Mouse (Mus musculus) spleen, adult 2 months (tissue): ENCODE measurements at regions not wholly inside any gene's neighbourhood (a gene's known extent, or its start where the extent isn't known, plus 50 kb on each side); places are given as distances from the start of the nearest gene placed in this dataset.

Source experiments
- DNase-seq, 2 experiments: peaks; one replicate each; pipeline versions ENCODE4 v3.0.0 to v3.0.0-alpha.2; 2012 to 2021; ENCODE audit warnings: low spot score in 2 of 2, low read depth in 1 of 2
- H3K27ac ChIP-seq: fragments of 200-500 bp; 2 replicates; pipeline ENCODE4 v1.5.1; 2012; ENCODE audit warnings: low read length, inconsistent platforms; ENCODE audit not compliant: insufficient read depth
- H3K27me3 ChIP-seq: fragments of 200-500 bp; 2 replicates; pipeline ENCODE4 v1.6.1; 2012; ENCODE audit warnings: mild to moderate bottlenecking, moderate library complexity, low read length, inconsistent platforms; ENCODE audit not compliant: control insufficient read depth, insufficient read depth
- H3K36me3 ChIP-seq: fragments of 200-500 bp; 2 replicates; pipeline ENCODE4 v1.6.1; 2012; ENCODE audit warnings: mild to moderate bottlenecking, low read length, inconsistent platforms; ENCODE audit not compliant: control insufficient read depth, insufficient read depth
- H3K4me1 ChIP-seq: fragments of 200-500 bp; 2 replicates; pipeline ENCODE4 v1.6.1; 2011; ENCODE audit warnings: inconsistent platforms; ENCODE audit not compliant: control insufficient read depth, insufficient read depth, insufficient read length
- H3K4me3 ChIP-seq: fragments of 200-500 bp; 2 replicates; pipeline ENCODE4 v1.5.1; 2011; ENCODE audit warnings: mild to moderate bottlenecking, inconsistent platforms; ENCODE audit not compliant: insufficient read depth, insufficient read length; ENCODE audit errors: extremely low read depth
- CTCF ChIP-seq: fragments of 200-500 bp; IDR thresholded peaks from 2 replicates; pipeline ENCODE4 v1.5.1; 2011; ENCODE audit warnings: mild to moderate bottlenecking, inconsistent platforms; ENCODE audit not compliant: insufficient read depth, insufficient read length, insufficient replicate concordance; ENCODE audit errors: extremely low read depth
- POLR2A ChIP-seq: fragments of 200-500 bp; IDR thresholded peaks from 2 replicates; pipeline ENCODE4 v1.6.1; 2011; ENCODE audit warnings: low read depth, low read length, inconsistent platforms
- WGBS: fragments of 180-500 bp; shearing (Covaris S2); methylation state at CpG from one replicate; pipeline ENCODE4 v1.1.7; 2018; 5-methylcytosine and 5-hydroxymethylcytosine counted together

GRCm38 (mm10) chr12:112318461-112318860 lies 170.8 kb upstream of the A530016L24Rik start:
- Histone ChIP-seq H3K4me3 (no peak overlapping the region), H3K27ac (no peak overlapping the region), H3K27me3 (no peaks in the 10 kb centered on the region), H3K36me3 (no peaks in the 10 kb centered on the region), H3K4me1 (no peaks in the 10 kb centered on the region)
- TF ChIP-seq CTCF = no peak
- 73% methylated on average over 5 of the region's 5 CpGs for WGBS
- no peak for DNase-seq

- H3K4me3 ChIP-seq = no peak overlapping the region
- no peaks in the 10 kb centered on the region for H3K4me1 ChIP-seq
- TF ChIP-seq POLR2A (no peak), CTCF (no peak)
- no peaks in the 10 kb centered on the region for H3K27me3 ChIP-seq
- no peak for DNase-seq
- H3K27ac ChIP-seq = no peak overlapping the region
- 54% methylated on average over 2 of the region's 2 CpGs for WGBS
- no peaks in the 10 kb centered on the region for H3K36me3 ChIP-seq
These were observed 167.1 kb upstream of the A530016L24Rik start for GRCm38 (mm10) chr12:112322196-112322595.

- TF ChIP-seq CTCF (no peak), POLR2A (no peak)
- Histone ChIP-seq H3K4me1 (no peaks in the 10 kb centered on the region), H3K36me3 (no peaks in the 10 kb centered on the region), H3K27ac (no peak overlapping the region), H3K27me3 (no peaks in the 10 kb centered on the region), H3K4me3 (no peak overlapping the region)
- no peak for DNase-seq
- WGBS = 95% methylated on average over 8 of the region's 8 CpGs
These were observed 161.8 kb upstream of the A530016L24Rik start for GRCm38 (mm10) chr12:112327411-112327810.

- Histone ChIP-seq H3K4me3 (no peak overlapping the region), H3K36me3 (no peaks in the 10 kb centered on the region), H3K27ac (no peak overlapping the region), H3K27me3 (no peaks in the 10 kb centered on the region), H3K4me1 (no peaks in the 10 kb centered on the region)
- no peak for TF ChIP-seq CTCF
- TF ChIP-seq POLR2A = no peak
- no peak for DNase-seq
- WGBS = 35% methylated on average over 8 of the region's 8 CpGs
These were observed 160.3 kb upstream of the A530016L24Rik start for GRCm38 (mm10) chr12:112328809-112329575.

- H3K4me3 ChIP-seq = no peak overlapping the region
- TF ChIP-seq CTCF = no peak
- TF ChIP-seq POLR2A = no peak
- WGBS = 64% methylated on average over 18 of the region's 18 CpGs
- no peak for DNase-seq
- H3K27ac ChIP-seq = no peak overlapping the region
- H3K4me1 ChIP-seq = no peaks in the 10 kb centered on the region
- no peaks in the 10 kb centered on the region for H3K36me3 ChIP-seq
- H3K27me3 ChIP-seq = no peaks in the 10 kb centered on the region
These were observed 159.4 kb upstream of the A530016L24Rik start for GRCm38 (mm10) chr12:112329701-112330301.

GRCm38 (mm10) chr12:112330557-112330956 lies 158.7 kb upstream of the A530016L24Rik start:
- H3K4me1 ChIP-seq = no peaks in the 10 kb centered on the region
- no peak for DNase-seq
- no peak overlapping the region for H3K4me3 ChIP-seq
- no peaks in the 10 kb centered on the region for H3K36me3 ChIP-seq
- H3K27ac ChIP-seq = no peak overlapping the region
- H3K27me3 ChIP-seq = no peaks in the 10 kb centered on the region
- TF ChIP-seq POLR2A = no peak
- no peak for TF ChIP-seq CTCF
- 83% methylated on average over 5 of the region's 5 CpGs for WGBS

- Histone ChIP-seq H3K27ac (no peak overlapping the region), H3K4me3 (no peak overlapping the region), H3K4me1 (no peaks in the 10 kb centered on the region), H3K36me3 (no peaks in the 10 kb centered on the region), H3K27me3 (no peaks in the 10 kb centered on the region)
- WGBS = 86% methylated on average over 16 of the region's 16 CpGs
- TF ChIP-seq POLR2A (no peak), CTCF (no peak)
- DNase-seq = no peak
These were observed 158.2 kb upstream of the A530016L24Rik start for GRCm38 (mm10) chr12:112331061-112331460.
